Mouse (Mus musculus): ENCODE data around the gene Pcnx. TPM values are rescaled to one million over a fixed set of nuclear protein-coding genes. Genes with fewer than 3 reads are reported as not detected.

The Pcnx gene
- polyA plus RNA-seq, 1 experiment from 2014 or later, result 13.5 TPM

DNA sequence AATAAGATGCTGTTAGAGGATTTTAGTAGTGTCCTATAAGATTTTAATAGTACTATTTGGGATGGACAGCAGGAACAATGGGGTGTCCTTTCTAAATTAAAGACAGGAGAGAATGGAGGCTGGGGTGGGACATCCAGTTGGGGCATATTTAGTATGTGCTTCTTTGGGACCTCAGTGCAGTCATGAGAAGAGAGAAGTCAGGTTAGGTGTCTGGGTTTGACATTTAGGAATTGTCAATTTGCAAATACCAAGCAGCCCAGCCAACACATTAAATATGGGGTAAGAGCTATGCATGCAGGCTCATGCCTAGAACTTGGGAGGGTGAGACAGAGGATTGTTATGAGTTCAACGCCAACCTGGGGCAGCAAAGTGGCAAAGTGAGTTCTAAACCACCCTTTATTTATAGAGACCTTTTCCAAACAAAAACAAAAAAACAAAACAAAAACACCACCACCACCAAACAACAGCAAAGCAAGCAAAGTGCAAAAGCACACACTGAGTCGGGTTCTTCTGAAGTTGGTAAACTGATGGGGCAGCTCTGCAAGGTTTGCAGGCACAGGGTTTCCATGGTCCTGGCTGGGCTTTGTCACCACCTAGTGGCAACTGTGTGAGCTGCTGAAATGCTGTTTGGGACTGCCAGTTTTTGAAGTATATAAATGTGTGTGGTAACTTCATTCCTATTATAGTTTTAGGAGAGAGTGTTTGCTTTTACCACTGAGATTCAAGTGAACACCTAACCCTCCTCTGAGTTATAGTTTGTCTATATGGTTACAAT, 55.5 kb downstream of the Pcnx start:
- peaks cover 7% of the 10 kb centered on the region for H3K4me1 ChIP-seq
- no peak overlapping the region for H3K4me2 ChIP-seq (replicated peaks)
- no peaks in the 10 kb centered on the region for H3K27me3 ChIP-seq
- H3K4me3 ChIP-seq, result no peak overlapping the region
- no peak overlapping the region for H3K27ac ChIP-seq
- H3K9me3 ChIP-seq, result no peaks in the 10 kb centered on the region
- H3K36me3 ChIP-seq, result peaks cover 34% of the 10 kb centered on the region
- WGBS, result 58% methylated on average over 2 of the region's 2 CpGs
- ATAC-seq (ENCODE audit: low FRiP score, low read depth), result no peak; the same call in 1 of the 2 replicates
- H3K9ac ChIP-seq, result no peak overlapping the region

GRCm38 (mm10) chr12:81918346-81918745, 58.5 kb downstream of the Pcnx start:
- no peak for ATAC-seq (ENCODE audit: low FRiP score, low read depth)
- H3K4me3 ChIP-seq, result no peak overlapping the region
- WGBS, result 67% methylated on average over 12 of the region's 12 CpGs
- no peak overlapping the region for H3K9ac ChIP-seq
- H3K9me3 ChIP-seq, result no peaks in the 10 kb centered on the region
- no peaks in the 10 kb centered on the region for H3K27me3 ChIP-seq
- H3K4me2 ChIP-seq (replicated peaks), result no peak overlapping the region
- H3K4me1 ChIP-seq, result no peaks in the 10 kb centered on the region
- peaks cover 31% of the 10 kb centered on the region for H3K36me3 ChIP-seq
- no peak overlapping the region for H3K27ac ChIP-seq

GRCm38 (mm10) chr12:81918886-81919285, 59.1 kb downstream of the Pcnx start:
- no peaks in the 10 kb centered on the region for H3K27me3 ChIP-seq
- H3K9me3 ChIP-seq, result no peaks in the 10 kb centered on the region
- H3K27ac ChIP-seq, result no peak overlapping the region
- H3K36me3 ChIP-seq, result peaks cover 29% of the 10 kb centered on the region
- WGBS, result 96% methylated on average over 14 of the region's 14 CpGs
- H3K4me2 ChIP-seq (replicated peaks), result no peak overlapping the region
- no peak overlapping the region for H3K4me3 ChIP-seq
- H3K4me1 ChIP-seq, result no peaks in the 10 kb centered on the region
- no peak for ATAC-seq (ENCODE audit: low FRiP score, low read depth)
- no peak overlapping the region for H3K9ac ChIP-seq

GRCm38 (mm10) chr12:81920027-81920426, 60.2 kb downstream of the Pcnx start:
- no peak overlapping the region for H3K4me2 ChIP-seq (replicated peaks)
- H3K27ac ChIP-seq, result no peak overlapping the region
- H3K4me3 ChIP-seq, result no peak overlapping the region
- no peak overlapping the region for H3K9ac ChIP-seq
- peaks cover 29% of the 10 kb centered on the region for H3K36me3 ChIP-seq
- no peaks in the 10 kb centered on the region for H3K27me3 ChIP-seq
- no peaks in the 10 kb centered on the region for H3K9me3 ChIP-seq
- ATAC-seq (ENCODE audit: low FRiP score, low read depth), result no peak
- peaks cover under 1% of the 10 kb centered on the region; the same call in 1 of the 2 replicates for H3K4me1 ChIP-seq
- WGBS, result 80% methylated on average over 10 of the region's 10 CpGs

DNA sequence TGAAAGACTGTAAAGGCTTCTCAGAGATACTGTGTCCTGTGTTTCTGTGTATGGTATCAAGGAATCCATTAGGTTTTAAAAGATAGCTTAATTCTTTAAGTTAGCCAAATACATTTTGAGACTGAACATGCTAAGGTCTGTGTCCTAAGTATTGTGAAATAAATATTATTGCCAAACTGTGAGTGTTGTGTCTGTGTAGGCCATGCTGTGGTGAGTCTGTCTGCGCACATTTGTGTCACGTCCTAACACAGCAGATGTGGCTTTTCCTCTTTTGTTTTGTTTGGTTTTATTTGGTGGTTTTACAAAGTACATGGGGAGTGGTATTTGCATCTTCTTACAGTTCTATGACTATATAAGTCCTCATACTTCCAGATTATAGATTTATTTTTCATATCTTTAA, 60.8 kb downstream of the Pcnx start:
- H3K4me1 ChIP-seq, result peaks cover 6% of the 10 kb centered on the region; the same call in 1 of the 2 replicates
- WGBS, result 88% methylated on average over 2 of the region's 2 CpGs
- H3K9me3 ChIP-seq, result no peaks in the 10 kb centered on the region
- no peak for ATAC-seq (ENCODE audit: low FRiP score, low read depth)
- no peak overlapping the region for H3K27ac ChIP-seq
- no peak overlapping the region for H3K4me3 ChIP-seq
- H3K4me2 ChIP-seq (replicated peaks), result no peak overlapping the region
- H3K36me3 ChIP-seq, result peaks cover 29% of the 10 kb centered on the region
- H3K27me3 ChIP-seq, result no peaks in the 10 kb centered on the region
- H3K9ac ChIP-seq, result no peak overlapping the region

DNA sequence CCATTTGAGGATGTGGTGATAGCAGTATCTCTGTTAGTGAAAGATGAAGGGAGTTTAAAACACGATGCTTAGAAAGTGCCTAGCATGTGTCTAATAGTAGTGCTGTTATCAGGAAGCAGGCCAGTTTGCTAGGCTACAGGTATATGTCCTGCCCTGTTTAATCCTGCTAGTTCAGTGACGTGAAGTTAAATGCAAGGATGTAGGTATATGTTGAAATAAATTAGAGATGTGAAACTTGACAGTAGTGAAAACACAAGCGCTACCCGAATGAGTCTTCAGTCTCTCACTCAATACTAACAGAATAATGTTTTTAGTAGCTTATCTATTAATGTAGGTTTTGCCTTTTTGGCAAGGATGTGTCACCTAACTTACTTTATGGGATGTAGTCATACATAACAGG, 62.0 kb downstream of the Pcnx start:
- Histone ChIP-seq H3K4me1 (peaks cover 8% of the 10 kb centered on the region), H3K9ac (no peak overlapping the region), H3K27me3 (no peaks in the 10 kb centered on the region), H3K9me3 (no peaks in the 10 kb centered on the region), H3K4me3 (no peak overlapping the region), H3K4me2 (replicated peaks) (no peak overlapping the region), H3K27ac (no peak overlapping the region), H3K36me3 (peaks cover 29% of the 10 kb centered on the region)
- WGBS, result 98% methylated on average over 4 of the region's 4 CpGs
- no peak for ATAC-seq (ENCODE audit: low FRiP score, low read depth)

DNA sequence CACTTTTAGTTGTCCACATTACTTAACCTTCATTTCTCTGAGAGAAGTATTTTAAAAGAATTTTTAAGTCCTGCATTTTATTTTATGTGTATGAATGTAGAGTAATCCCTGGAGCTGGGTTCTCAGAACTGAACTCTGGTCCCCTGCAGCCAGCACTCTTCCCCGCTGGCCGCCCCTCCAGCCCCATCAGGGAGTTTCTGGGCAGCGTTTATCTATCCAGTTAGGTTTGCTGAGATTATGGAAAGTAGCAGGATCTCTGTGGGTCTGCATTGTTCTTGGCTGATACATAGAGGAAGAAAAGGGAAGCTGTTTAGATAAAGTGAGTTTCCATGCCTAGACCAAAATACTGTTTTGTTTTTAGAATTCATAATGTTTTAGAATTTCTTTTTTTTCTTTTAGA, 63.0 kb downstream of the Pcnx start:
- Histone ChIP-seq H3K27ac (no peak overlapping the region), H3K4me2 (replicated peaks) (no peak overlapping the region), H3K36me3 (peaks cover 22% of the 10 kb centered on the region), H3K27me3 (no peaks in the 10 kb centered on the region), H3K9ac (no peak overlapping the region), H3K4me1 (peaks cover 12% of the 10 kb centered on the region), H3K4me3 (no peak overlapping the region), H3K9me3 (no peaks in the 10 kb centered on the region)
- ATAC-seq (ENCODE audit: low FRiP score, low read depth), result no peak
- WGBS, result 89% methylated on average over 3 of the region's 3 CpGs

DNA sequence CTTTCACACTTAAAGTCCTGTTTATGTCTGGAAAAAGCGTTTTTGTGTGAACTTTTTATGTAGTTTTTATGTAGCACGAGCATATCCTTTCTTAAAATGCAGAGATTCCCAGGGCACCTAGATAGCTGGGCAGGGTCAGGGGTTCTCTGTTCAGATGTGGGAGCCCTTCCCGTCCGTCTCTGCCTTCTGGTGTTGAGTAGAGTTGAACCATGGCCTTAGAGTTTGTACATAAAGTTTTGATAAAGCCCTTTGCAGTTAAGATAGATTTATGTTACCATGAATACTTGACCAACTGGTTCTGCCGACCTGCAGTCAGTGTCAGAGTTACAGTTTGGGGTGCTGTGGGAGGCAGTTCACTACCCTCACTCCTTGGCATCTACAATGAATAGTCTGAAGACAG, 67.3 kb downstream of the Pcnx start:
- 86% methylated on average over 5 of the region's 5 CpGs for WGBS
- H3K4me2 ChIP-seq (replicated peaks), result no peak overlapping the region
- H3K4me1 ChIP-seq, result peaks cover 17% of the 10 kb centered on the region
- no peaks in the 10 kb centered on the region for H3K9me3 ChIP-seq
- no peaks in the 10 kb centered on the region for H3K27me3 ChIP-seq
- ATAC-seq (ENCODE audit: low FRiP score, low read depth), result no peak
- no peak overlapping the region for H3K27ac ChIP-seq
- no peaks in the 10 kb centered on the region for H3K36me3 ChIP-seq
- H3K4me3 ChIP-seq, result no peak overlapping the region
- no peak overlapping the region for H3K9ac ChIP-seq

DNA sequence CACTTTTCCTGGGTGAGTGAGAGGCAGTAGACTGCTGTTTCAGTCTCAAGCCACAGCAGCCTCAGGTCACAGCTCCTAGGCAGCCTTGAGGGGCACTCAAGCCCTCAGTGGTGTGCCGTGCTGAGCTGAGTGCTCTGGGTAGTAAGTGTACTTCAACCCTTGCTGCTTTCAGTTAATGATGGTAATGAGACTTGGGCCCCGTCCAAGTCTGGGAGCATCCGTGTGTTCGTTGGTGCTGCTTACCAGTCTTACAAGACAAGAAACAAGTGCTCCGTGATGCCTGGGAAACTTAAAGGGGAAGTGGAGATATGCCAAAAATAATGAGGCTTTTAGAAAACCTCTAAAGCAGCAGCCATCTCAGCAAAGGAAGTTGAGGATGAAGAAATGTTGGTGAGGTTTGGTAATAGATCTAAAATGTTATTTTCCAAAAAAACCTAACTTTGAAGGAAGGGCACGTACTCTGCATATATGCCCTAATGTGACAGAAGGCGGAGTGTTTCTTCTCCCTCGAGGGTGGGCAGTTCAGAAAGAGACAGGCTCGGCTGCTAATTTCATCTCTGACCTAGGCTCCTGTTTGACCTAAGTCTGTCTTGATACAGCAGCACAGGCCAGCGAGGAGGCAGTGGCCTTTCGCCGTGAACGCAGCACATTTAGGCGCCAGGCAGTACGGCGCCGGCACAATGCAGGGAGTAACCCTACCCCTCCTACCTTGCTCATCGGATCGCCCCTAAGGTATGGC, 68.0 kb downstream of the Pcnx start:
- H3K4me2 ChIP-seq (replicated peaks), result no peak overlapping the region
- WGBS, result 64% methylated on average over 19 of the region's 19 CpGs
- peaks cover 17% of the 10 kb centered on the region for H3K4me1 ChIP-seq
- no peaks in the 10 kb centered on the region for H3K9me3 ChIP-seq
- no peaks in the 10 kb centered on the region for H3K27me3 ChIP-seq
- no peak overlapping the region for H3K27ac ChIP-seq
- ATAC-seq (ENCODE audit: low FRiP score, low read depth), result no peak
- no peak overlapping the region for H3K9ac ChIP-seq
- H3K4me3 ChIP-seq, result no peak overlapping the region
- H3K36me3 ChIP-seq, result no peaks in the 10 kb centered on the region

DNA sequence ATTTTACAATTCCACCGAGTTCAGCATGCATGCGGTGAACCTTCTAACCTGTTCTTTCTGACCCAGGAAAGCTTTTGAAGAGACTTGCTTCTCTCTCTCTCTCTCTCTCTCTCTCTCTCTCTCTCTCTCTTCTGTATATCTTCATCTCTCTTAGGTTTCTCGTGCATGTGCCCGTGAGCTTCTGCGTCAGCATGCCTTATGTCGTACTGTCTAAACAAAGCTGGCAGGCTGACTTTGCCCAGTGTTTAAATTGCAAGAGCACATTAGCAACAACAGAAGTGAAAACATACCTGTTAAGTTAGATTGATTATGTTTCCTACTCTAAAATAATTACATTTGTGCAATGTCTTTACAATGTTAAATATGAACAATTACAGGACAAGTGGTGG, 68.6 kb downstream of the Pcnx start:
- peaks cover 17% of the 10 kb centered on the region for H3K4me1 ChIP-seq
- 79% methylated on average over 6 of the region's 6 CpGs for WGBS
- no peak overlapping the region for H3K9ac ChIP-seq
- no peaks in the 10 kb centered on the region for H3K27me3 ChIP-seq
- H3K36me3 ChIP-seq, result peaks cover 4% of the 10 kb centered on the region
- no peaks in the 10 kb centered on the region for H3K9me3 ChIP-seq
- H3K4me2 ChIP-seq (replicated peaks), result no peak overlapping the region
- no peak overlapping the region for H3K4me3 ChIP-seq
- no peak for ATAC-seq (ENCODE audit: low FRiP score, low read depth)
- H3K27ac ChIP-seq, result no peak overlapping the region

- no peak for ATAC-seq (ENCODE audit: low FRiP score, low read depth)
- H3K4me3 ChIP-seq, result no peak overlapping the region
- WGBS, result 72% methylated on average over 13 of the region's 13 CpGs
Observed at GRCm38 (mm10) chr12:81932015-81932414, 72.2 kb downstream of the Pcnx start.

GRCm38 (mm10) chr12:81933430-81933829, 73.6 kb downstream of the Pcnx start:
- Histone ChIP-seq H3K27ac (no peak overlapping the region), H3K9ac (no peak overlapping the region), H3K4me3 (no peak overlapping the region), H3K27me3 (no peaks in the 10 kb centered on the region), H3K36me3 (peaks cover 19% of the 10 kb centered on the region), H3K9me3 (no peaks in the 10 kb centered on the region), H3K4me1 (no peaks in the 10 kb centered on the region), H3K4me2 (replicated peaks) (no peak overlapping the region)
- WGBS, result 91% methylated on average over 5 of the region's 5 CpGs
- ATAC-seq (ENCODE audit: low FRiP score, low read depth), result no peak

More at GRCm38 (mm10) chr12:81932015-81932414, 72.2 kb downstream of the Pcnx start:
- H3K9me3 ChIP-seq, result no peaks in the 10 kb centered on the region
- no peaks in the 10 kb centered on the region for H3K27me3 ChIP-seq
- H3K4me2 ChIP-seq (replicated peaks), result no peak overlapping the region
- no peak overlapping the region for H3K27ac ChIP-seq
- peaks cover 13% of the 10 kb centered on the region for H3K36me3 ChIP-seq
- no peak overlapping the region for H3K9ac ChIP-seq
- H3K4me1 ChIP-seq, result 0 out of 2 replicates have a peak, but pooled peaks cover 8% of the 10 kb centered on the region

Data from limb, embryonic 13.5 days (tissue).